Mouse (Mus musculus) kidney, postnatal 14 days (tissue): Measurements from ENCODE around the gene Slirp.

ENCODE experiments used
- DNase-seq: peaks from one replicate; pipeline ENCODE4 v3.0.0; 2022; ENCODE audit warnings: mixed read lengths

Slirp gene

GRCm38 (mm10) chr12:87443700-87444122 is at the start of gene Slirp, which contains the start of gene Alkbh1:
Gene Slirp (plus strand): TSS chr12:87443896.
Gene Alkbh1 (minus strand): TSS chr12:87444017.
- DNase-seq = peak; percentile 93

- DNase-seq = no peak
Measured at GRCm38 (mm10) chr12:87394316-87394715, 49.4 kb upstream of the Slirp start.

GRCm38 (mm10) chr12:87397126-87397525 is 46.6 kb upstream of the Slirp start:
- no peak for DNase-seq

- DNase-seq = no peak
Measured at GRCm38 (mm10) chr12:87397811-87398417, 45.8 kb upstream of the Slirp start.

GRCm38 (mm10) chr12:87399119-87399819 is 44.4 kb upstream of the Slirp start:
- DNase-seq = no peak

- DNase-seq = no peak
Measured at GRCm38 (mm10) chr12:87401883-87402282, 41.8 kb upstream of the Slirp start.

- no peak for DNase-seq
Measured at GRCm38 (mm10) chr12:87405165-87405564, 38.5 kb upstream of the Slirp start.

GRCm38 (mm10) chr12:87405721-87406120 is 38.0 kb upstream of the Slirp start:
- DNase-seq = no peak

- DNase-seq = peak; percentile 55
Measured at GRCm38 (mm10) chr12:87407869-87408605, 35.7 kb upstream of the Slirp start.

- DNase-seq = no peak
Measured at GRCm38 (mm10) chr12:87409123-87409522, 34.6 kb upstream of the Slirp start.

GRCm38 (mm10) chr12:87410999-87411398 is 32.7 kb upstream of the Slirp start:
- no peak for DNase-seq

- DNase-seq = peak; percentile 72
Measured at GRCm38 (mm10) chr12:87413179-87413790, 30.4 kb upstream of the Slirp start.

- DNase-seq = no peak
Measured at GRCm38 (mm10) chr12:87415358-87415757, 28.3 kb upstream of the Slirp start.

- DNase-seq = peak; percentile 66
Measured at GRCm38 (mm10) chr12:87416690-87417089, 27.0 kb upstream of the Slirp start.

GRCm38 (mm10) chr12:87418921-87419320 is 24.8 kb upstream of the Slirp start:
- no peak for DNase-seq

- DNase-seq = no peak
Measured at GRCm38 (mm10) chr12:87419974-87420485, 23.7 kb upstream of the Slirp start.

GRCm38 (mm10) chr12:87421708-87422507 is 21.8 kb upstream of the Slirp start:
- no peak for DNase-seq

GRCm38 (mm10) chr12:87423700-87424099 is 20.0 kb upstream of the Slirp start:
- DNase-seq = no peak

- DNase-seq = no peak
Measured at GRCm38 (mm10) chr12:87424516-87424915, 19.2 kb upstream of the Slirp start.

GRCm38 (mm10) chr12:87426354-87427031 is 17.2 kb upstream of the Slirp start:
- DNase-seq = no peak

- DNase-seq = no peak
Measured at GRCm38 (mm10) chr12:87428295-87428694, 15.4 kb upstream of the Slirp start.

GRCm38 (mm10) chr12:87428885-87429284 is 14.8 kb upstream of the Slirp start:
- DNase-seq = no peak
